Mouse (Mus musculus) forebrain, embryonic 11.5 days (tissue): Measurements from ENCODE around the gene Acad10. TPM values are rescaled to one million over a fixed set of nuclear protein-coding genes. Genes with fewer than 3 reads are reported as not detected.

Source experiments
- ATAC-seq: fragments of 200-750 bp; cut with Nextera tagmentation; replicated peaks from 2 replicates; pipeline ENCODE4 v1.8.0; 2017; ENCODE audit warnings: moderate TSS enrichment; ENCODE audit not compliant: low FRiP score
- DNase-seq: peaks from one replicate; pipeline ENCODE4 v3.0.0-alpha.2; 2017; ENCODE audit warnings: low spot score
- H3K27ac ChIP-seq: fragments of 300-500 bp; sonication (generic); 2 replicates; pipeline ENCODE4 v1.5.1; 2014; ENCODE audit warnings: low read depth, low read length
- H3K27me3 ChIP-seq: fragments of 300-500 bp; sonication (generic); 2 replicates; pipeline ENCODE4 v1.6.1; 2014; ENCODE audit warnings: mild to moderate bottlenecking, low read length, mixed read lengths; ENCODE audit not compliant: control insufficient read depth, insufficient read depth
- H3K36me3 ChIP-seq: fragments of 300-500 bp; sonication (generic); 2 replicates; pipeline ENCODE4 v1.6.1; 2014; ENCODE audit warnings: mild to moderate bottlenecking, low read length, moderate library complexity, mixed read lengths; ENCODE audit not compliant: control insufficient read depth, insufficient read depth
- H3K4me1 ChIP-seq: fragments of 300-500 bp; sonication (generic); replicated peaks from 2 replicates; pipeline ENCODE4 v1.6.1; 2014; ENCODE audit warnings: low read length, mixed read lengths; ENCODE audit not compliant: control insufficient read depth, insufficient read depth
- H3K4me2 ChIP-seq: fragments of 300-500 bp; sonication (generic); 2 replicates; pipeline ENCODE4 v1.6.1; 2014; ENCODE audit warnings: low read depth, mild to moderate bottlenecking, low read length, moderate library complexity, mixed read lengths; ENCODE audit not compliant: severe bottlenecking
- H3K4me3 ChIP-seq: fragments of 300-500 bp; sonication (generic); 2 replicates; pipeline ENCODE4 v1.5.1; 2014; ENCODE audit warnings: low read depth, low read length
- H3K9ac ChIP-seq: fragments of 300-500 bp; sonication (generic); 2 replicates; pipeline ENCODE4 v1.6.1; 2014; ENCODE audit warnings: low read length
- H3K9me3 ChIP-seq: fragments of 300-500 bp; sonication (generic); 2 replicates; pipeline ENCODE4 v1.6.1; 2016; ENCODE audit warnings: low read length, mixed read lengths; ENCODE audit not compliant: control insufficient read depth
- WGBS: fragments of 180-500 bp; shearing (Covaris S2); extraction: QIAGEN DNeasy Blood & Tissue Kit; methylation state at CpG from one replicate; pipeline ENCODE4 v1.1.7; 2014; 5-methylcytosine and 5-hydroxymethylcytosine counted together
- polyA plus RNA-seq: library from polyadenylated mRNA; unstranded; fragments of >200 nt; fragmentation: Nextera tagmentation; extraction: Ambion mirVana; gene quantifications from 2 replicates; pipeline ENCODE4 v1.2.1, GENCODE M21; 2014

Acad10 gene
- polyA plus RNA-seq, 1 experiment from 2014 or later, result 1.9 TPM

DNA sequence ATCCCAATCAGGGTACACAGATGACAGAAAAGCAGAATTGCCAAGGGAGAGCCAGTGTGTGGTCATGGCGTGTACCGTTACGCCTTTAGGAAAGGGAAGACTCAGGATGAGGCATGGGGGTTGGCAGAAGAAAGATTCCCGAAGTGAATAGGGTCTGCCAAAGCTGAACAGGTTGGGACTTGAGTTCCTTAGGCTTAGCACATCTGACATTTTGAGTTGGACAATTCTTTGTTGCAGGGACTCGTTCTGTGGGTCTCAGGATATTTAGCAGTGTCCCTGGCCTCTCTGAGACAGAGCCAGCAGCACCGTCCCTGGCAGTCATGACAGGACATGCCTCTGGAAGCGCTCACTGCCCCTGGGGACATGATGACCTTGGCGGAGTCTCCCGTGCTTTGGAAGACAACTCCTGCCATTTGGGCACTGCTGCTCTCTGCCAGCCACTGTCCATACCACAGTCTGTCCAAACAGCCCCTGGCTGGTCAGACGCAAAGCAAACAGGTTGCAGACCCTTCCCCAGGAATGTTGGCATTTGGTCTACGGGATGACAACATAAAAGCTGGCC is 83.3 kb downstream of the Acad10 start:
- DNase-seq (no peak), ATAC-seq (no peak)
- Histone ChIP-seq H3K4me3 (no peak overlapping the region), H3K27me3 (no peaks in the 10 kb centered on the region), H3K9me3 (no peaks in the 10 kb centered on the region), H3K4me2 (no peak overlapping the region), H3K36me3 (no peaks in the 10 kb centered on the region; the same call in 1 of the 2 replicates), H3K27ac (no peak overlapping the region), H3K4me1 (no peaks in the 10 kb centered on the region), H3K9ac (no peak overlapping the region)
- WGBS, result 90% methylated on average over 11 of the region's 11 CpGs

DNA sequence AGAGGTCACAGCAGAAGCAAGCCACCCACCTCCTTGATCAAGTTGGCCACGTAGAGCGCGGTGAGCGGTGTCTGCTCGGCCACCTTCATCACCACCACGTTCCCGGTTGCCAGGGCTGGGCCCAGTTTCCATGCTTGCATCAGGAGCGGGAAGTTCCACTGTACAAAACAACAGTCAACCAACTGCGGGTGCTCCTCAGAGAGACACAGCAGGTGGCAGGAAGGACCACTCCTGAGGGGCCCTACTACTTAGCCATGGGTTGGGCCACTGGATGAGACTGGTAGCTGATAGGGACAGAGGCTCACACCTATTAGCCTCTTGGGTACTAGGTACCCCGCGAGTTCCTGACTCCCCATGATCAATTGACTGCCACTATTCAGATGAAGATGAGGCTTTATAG is 84.4 kb downstream of the Acad10 start:
- Histone ChIP-seq H3K36me3 (no peaks in the 10 kb centered on the region; the same call in 1 of the 2 replicates), H3K27ac (no peak overlapping the region), H3K9me3 (no peaks in the 10 kb centered on the region), H3K4me1 (no peaks in the 10 kb centered on the region), H3K9ac (no peak overlapping the region), H3K4me3 (no peak overlapping the region), H3K4me2 (no peak overlapping the region), H3K27me3 (no peaks in the 10 kb centered on the region)
- ATAC-seq (no peak), DNase-seq (no peak)
- 97% methylated on average over 11 of the region's 11 CpGs for WGBS

DNA sequence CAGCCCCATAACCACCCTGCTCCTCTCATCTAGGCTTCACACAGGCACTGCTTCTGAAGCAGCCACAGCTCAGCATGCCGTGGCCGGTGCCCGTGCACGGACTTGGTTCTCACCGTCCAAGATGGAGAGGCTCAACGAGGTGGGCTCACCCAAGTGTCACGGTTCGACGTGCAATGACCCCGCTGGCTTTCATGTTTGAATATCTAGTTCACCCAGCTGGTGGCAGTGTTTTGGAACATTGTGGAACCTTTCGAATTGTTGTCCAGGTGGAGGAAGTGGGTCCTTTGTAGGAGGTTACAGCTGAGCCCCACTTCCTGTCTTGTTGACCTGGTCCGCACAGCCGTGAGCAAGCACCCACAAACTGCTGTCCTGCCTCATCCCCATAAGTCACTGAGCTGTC is 86.2 kb downstream of the Acad10 start:
- Histone ChIP-seq H3K36me3 (no peaks in the 10 kb centered on the region; the same call in 1 of the 2 replicates), H3K9me3 (no peaks in the 10 kb centered on the region)
- no peak for ATAC-seq

More for the DNA sequence above, 86.2 kb downstream of the Acad10 start:
- no peak overlapping the region for H3K27ac ChIP-seq
- H3K27me3 ChIP-seq, result no peaks in the 10 kb centered on the region
- WGBS, result 92% methylated on average over 13 of the region's 13 CpGs
- H3K4me3 ChIP-seq, result no peak overlapping the region
- H3K9ac ChIP-seq, result no peak overlapping the region
- no peak for DNase-seq
- H3K4me2 ChIP-seq, result no peak overlapping the region
- H3K4me1 ChIP-seq, result no peaks in the 10 kb centered on the region

Other genes with a start within 250 kb of the Acad10 start
- gene Tmem116, start 208.6 kb downstream of the Acad10 start, polyA plus RNA-seq, result 1.4 and 1.9 TPM in 2 replicates
- 119 and 127 TPM in 2 replicates for gene Erp29, start 208.0 kb downstream of the Acad10 start, polyA plus RNA-seq
- gene Adam1b, start 157.1 kb downstream of the Acad10 start, polyA plus RNA-seq, result 0.07 TPM in 1 of 2 replicates, not detected in the other
- gene Adam1a, start 115.0 kb downstream of the Acad10 start, polyA plus RNA-seq, result 2.0 and 3.4 TPM in 2 replicates
- gene Gm42878, start 115.0 kb downstream of the Acad10 start, polyA plus RNA-seq, result not detected in 2 replicates
- gene Mapkapk5, start 114.6 kb downstream of the Acad10 start, polyA plus RNA-seq, result 58.2 and 62.2 TPM in 2 replicates
- 53.7 and 58.4 TPM in 2 replicates for gene Aldh2, start 66.7 kb downstream of the Acad10 start, polyA plus RNA-seq
- 1.5 and 1.9 TPM in 2 replicates for gene Acad12, start 41.6 kb downstream of the Acad10 start, polyA plus RNA-seq
- 45.5 and 48.1 TPM in 2 replicates for gene Brap, start within 50 bp of the Acad10 start, polyA plus RNA-seq
- gene Atxn2, start 50.8 kb upstream of the Acad10 start, polyA plus RNA-seq, result 99.2 and 102 TPM in 2 replicates
- 9.1 and 9.8 TPM in 2 replicates for gene Sh2b3, start 177.1 kb upstream of the Acad10 start, polyA plus RNA-seq
- 35.7 and 38.4 TPM in 2 replicates for gene Pheta1, start 188.5 kb upstream of the Acad10 start, polyA plus RNA-seq